Mouse (Mus musculus) hindbrain, embryonic 10.5 days (tissue): ENCODE results near the gene Trdmt1. TPM values are rescaled to one million over a fixed set of nuclear protein-coding genes. Genes with fewer than 3 reads are reported as not detected.

Source experiments
- DNase-seq: peaks from one replicate; pipeline ENCODE4 v3.0.0-alpha.2; 2017; ENCODE audit warnings: low spot score
- H3K27ac ChIP-seq: fragments of 300-500 bp; sonication (generic); 2 replicates; pipeline ENCODE4 v1.5.1; 2016; ENCODE audit warnings: mild to moderate bottlenecking, moderate library complexity
- H3K27me3 ChIP-seq: fragments of 300-500 bp; sonication (generic); 2 replicates; pipeline ENCODE4 v1.6.1; 2016; ENCODE audit warnings: mild to moderate bottlenecking; ENCODE audit not compliant: poor library complexity, insufficient read depth, severe bottlenecking
- H3K36me3 ChIP-seq: fragments of 300-500 bp; sonication (generic); 2 replicates; pipeline ENCODE4 v1.6.1; 2016; ENCODE audit warnings: mild to moderate bottlenecking, moderate library complexity
- H3K4me1 ChIP-seq: fragments of 300-500 bp; sonication (generic); replicated peaks from 2 replicates; pipeline ENCODE4 v1.6.1; 2016; ENCODE audit warnings: mild to moderate bottlenecking
- H3K4me3 ChIP-seq: fragments of 300-500 bp; sonication (generic); 2 replicates; pipeline ENCODE4 v1.5.1; 2016; ENCODE audit warnings: mild to moderate bottlenecking, moderate library complexity
- H3K9me3 ChIP-seq: fragments of 300-500 bp; sonication (generic); 2 replicates; pipeline ENCODE4 v1.6.1; 2016; ENCODE audit warnings: mild to moderate bottlenecking, moderate library complexity
- WGBS: fragments of 180-500 bp; shearing (Covaris S2); methylation state at CpG from one replicate; pipeline ENCODE4 v1.1.7; 2016; 5-methylcytosine and 5-hydroxymethylcytosine counted together
- polyA plus RNA-seq: library from polyadenylated mRNA; unstranded; fragments of >200 nt; fragmentation: Nextera tagmentation; extraction: Ambion mirVana; gene quantifications from 2 replicates; pipeline ENCODE4 v1.2.1, GENCODE M21; 2016

Trdmt1 gene
- polyA plus RNA-seq, 1 experiment from 2014 or later: 8.7 TPM

GRCm38 (mm10) chr2:13479165-13479564, 65.3 kb downstream of the Trdmt1 start:
- WGBS: 94% methylated on average over 7 of the region's 7 CpGs
- no peaks in the 10 kb centered on the region for H3K36me3 ChIP-seq
- no peaks in the 10 kb centered on the region for H3K27me3 ChIP-seq
- DNase-seq: no peak
- no peak overlapping the region for H3K4me3 ChIP-seq
- H3K4me1 ChIP-seq: no peaks in the 10 kb centered on the region
- H3K9me3 ChIP-seq: no peaks in the 10 kb centered on the region
- no peak overlapping the region for H3K27ac ChIP-seq

GRCm38 (mm10) chr2:13470108-13470507, 74.4 kb downstream of the Trdmt1 start:
- Histone ChIP-seq H3K27me3 (no peaks in the 10 kb centered on the region), H3K36me3 (no peaks in the 10 kb centered on the region), H3K9me3 (no peaks in the 10 kb centered on the region), H3K27ac (no peak overlapping the region), H3K4me1 (peaks cover 5% of the 10 kb centered on the region; the same call in 1 of the 2 replicates), H3K4me3 (no peak overlapping the region)
- DNase-seq: no peak
- 94% methylated on average over 3 of the region's 3 CpGs for WGBS

GRCm38 (mm10) chr2:13469641-13470040, 74.8 kb downstream of the Trdmt1 start:
- 91% methylated on average over 4 of the region's 4 CpGs for WGBS
- no peak for DNase-seq
- Histone ChIP-seq H3K27me3 (no peaks in the 10 kb centered on the region), H3K4me1 (peaks cover 5% of the 10 kb centered on the region; the same call in 1 of the 2 replicates), H3K36me3 (no peaks in the 10 kb centered on the region), H3K9me3 (no peaks in the 10 kb centered on the region), H3K27ac (no peak overlapping the region), H3K4me3 (no peak overlapping the region)

GRCm38 (mm10) chr2:13466685-13467084, 77.8 kb downstream of the Trdmt1 start:
- DNase-seq: no peak
- Histone ChIP-seq H3K4me1 (no peaks in the 10 kb centered on the region), H3K9me3 (no peaks in the 10 kb centered on the region), H3K27ac (no peak overlapping the region), H3K27me3 (no peaks in the 10 kb centered on the region), H3K36me3 (no peaks in the 10 kb centered on the region), H3K4me3 (no peak overlapping the region)
- 93% methylated on average over 3 of the region's 3 CpGs for WGBS

Other genes with a start within 250 kb of the Trdmt1 start
- gene Cubn, start 52.9 kb downstream of the Trdmt1 start, polyA plus RNA-seq: 0.27 and 0.30 TPM in 2 replicates
- gene Vim, start 29.3 kb upstream of the Trdmt1 start, polyA plus RNA-seq: 1,007 and 1,152 TPM in 2 replicates
- gene St8sia6, start 249.4 kb upstream of the Trdmt1 start, polyA plus RNA-seq: 0.19 and 0.47 TPM in 2 replicates